Mouse (Mus musculus) spleen, adult 2 months (tissue): Measurements from ENCODE around the gene Olfr272.

ENCODE experiments used
- CTCF ChIP-seq: fragments of 200-500 bp; IDR thresholded peaks from 2 replicates; pipeline ENCODE4 v1.5.1; 2011; ENCODE audit warnings: mild to moderate bottlenecking, inconsistent platforms; ENCODE audit not compliant: insufficient read depth, insufficient read length, insufficient replicate concordance; ENCODE audit errors: extremely low read depth
- POLR2A ChIP-seq: fragments of 200-500 bp; IDR thresholded peaks from 2 replicates; pipeline ENCODE4 v1.6.1; 2011; ENCODE audit warnings: low read depth, low read length, inconsistent platforms

DNA sequence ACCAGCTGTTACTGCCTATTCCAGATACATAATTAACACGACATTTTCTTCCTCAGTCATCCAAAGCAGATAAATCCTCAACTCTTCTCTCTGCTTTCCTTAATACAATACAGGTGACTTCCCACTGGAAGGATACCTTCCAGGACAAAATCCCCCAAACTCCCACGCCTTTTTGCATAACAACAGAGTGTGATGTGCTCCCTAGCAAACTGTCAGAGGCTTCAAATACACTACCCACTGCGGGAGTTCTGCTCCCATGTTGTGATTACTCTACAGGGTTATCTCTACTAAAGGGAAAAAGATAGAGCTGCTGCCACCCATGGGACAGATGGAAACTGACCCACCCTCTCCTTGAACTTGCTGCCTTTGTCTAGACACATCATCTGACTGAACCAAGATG, 6.6 kb downstream of the Olfr272 start:
- TF ChIP-seq CTCF (no peak), POLR2A (no peak)
